Mouse (Mus musculus): ENCODE measurements around the gene Gm2a. TPM values are rescaled to one million over a fixed set of nuclear protein-coding genes. Genes with fewer than 3 reads are reported as not detected.
"Not testable (repeated sequence)": the region's sequence is repeated elsewhere in the genome, so short reads cannot be mapped to it uniquely, and the experiment has no call there.

Gene Gm2a
- total RNA-seq, 2 experiments from 2014 or later = 10.6 to 10.9 TPM

DNA sequence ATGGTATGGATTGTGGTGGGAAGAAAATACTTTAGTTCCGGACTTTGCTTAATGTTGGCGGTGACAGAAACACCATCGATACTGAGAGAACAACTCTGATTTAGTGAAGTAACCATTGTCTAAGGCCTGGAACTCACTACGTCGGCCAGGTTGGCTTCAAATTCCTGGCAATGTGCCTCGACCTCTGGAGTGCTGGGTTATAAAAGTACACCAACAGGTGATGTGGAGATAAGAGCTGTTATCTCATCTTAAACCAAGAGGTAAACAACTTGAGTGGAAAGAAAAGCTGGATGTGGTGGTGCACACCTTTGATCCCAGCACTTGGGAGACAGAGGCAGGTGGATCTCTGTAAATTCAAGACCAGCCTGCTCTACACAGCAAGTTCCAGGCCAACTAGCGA is 4.8 kb upstream of the Gm2a start:
- DNase-seq (ENCODE audit: low spot score) = no peak
- intact Hi-C loops (cut with DNase I) = no loop called here

DNA sequence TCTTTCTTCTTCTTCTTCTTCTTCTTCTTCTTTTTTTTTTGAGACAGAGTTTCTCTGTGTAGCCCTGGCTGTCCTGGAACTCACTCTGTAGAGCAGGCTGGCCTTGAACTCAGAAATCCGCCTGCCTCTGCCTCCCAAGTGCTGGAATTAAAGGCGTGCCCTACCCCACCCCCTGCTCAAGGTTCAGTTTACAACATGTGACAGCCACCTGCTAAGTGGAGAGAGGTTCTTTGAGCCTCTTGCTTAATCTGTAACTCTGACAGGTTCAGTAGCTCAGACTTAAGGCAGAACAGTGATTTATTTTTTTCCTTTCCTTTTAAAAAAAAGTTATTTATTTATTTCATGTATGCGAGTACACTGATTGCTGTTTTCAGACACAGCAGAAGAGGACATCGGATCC is 1.6 kb upstream of the Gm2a start:
- intact Hi-C loops (cut with DNase I); DNase-seq (ENCODE audit: low spot score): not testable (repeated sequence)

DNA sequence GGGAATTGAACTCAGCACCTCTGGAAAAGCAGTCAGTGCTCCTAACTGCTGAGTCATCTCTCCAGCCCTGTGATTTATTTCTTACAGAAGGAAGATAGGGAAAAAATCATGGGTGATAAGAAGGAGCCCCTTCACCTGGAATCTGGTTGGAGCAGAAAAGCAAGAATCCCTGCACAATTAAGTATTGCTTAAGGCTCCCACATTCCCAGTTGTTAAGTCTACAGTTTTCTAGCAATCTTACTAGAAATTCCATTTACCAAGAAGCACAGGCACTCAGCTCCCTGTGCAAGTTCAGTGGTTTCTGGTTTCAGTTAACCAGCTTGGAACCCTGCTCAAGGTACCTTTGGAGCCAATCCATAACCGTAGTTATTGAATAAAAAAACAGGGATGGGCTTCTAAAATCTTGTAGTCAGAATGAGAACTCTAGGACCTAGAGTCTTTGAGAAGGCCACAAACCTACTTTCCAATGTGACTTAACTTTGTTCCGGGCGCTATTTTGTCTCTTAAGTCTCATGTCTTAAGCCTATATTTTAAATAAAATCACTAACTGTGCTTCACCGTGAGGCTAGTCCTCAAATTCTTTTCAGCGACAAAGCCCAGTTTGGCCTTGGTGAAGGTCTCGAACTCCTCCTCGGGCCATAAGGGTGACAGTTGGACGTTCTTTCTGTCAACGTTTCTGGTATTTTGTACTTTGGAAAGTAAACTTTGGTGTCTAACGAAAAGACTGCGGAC is 1.0 kb upstream of the Gm2a start:
- intact Hi-C loops (cut with DNase I) = no loop called here
- no peak for DNase-seq (ENCODE audit: low spot score)

DNA sequence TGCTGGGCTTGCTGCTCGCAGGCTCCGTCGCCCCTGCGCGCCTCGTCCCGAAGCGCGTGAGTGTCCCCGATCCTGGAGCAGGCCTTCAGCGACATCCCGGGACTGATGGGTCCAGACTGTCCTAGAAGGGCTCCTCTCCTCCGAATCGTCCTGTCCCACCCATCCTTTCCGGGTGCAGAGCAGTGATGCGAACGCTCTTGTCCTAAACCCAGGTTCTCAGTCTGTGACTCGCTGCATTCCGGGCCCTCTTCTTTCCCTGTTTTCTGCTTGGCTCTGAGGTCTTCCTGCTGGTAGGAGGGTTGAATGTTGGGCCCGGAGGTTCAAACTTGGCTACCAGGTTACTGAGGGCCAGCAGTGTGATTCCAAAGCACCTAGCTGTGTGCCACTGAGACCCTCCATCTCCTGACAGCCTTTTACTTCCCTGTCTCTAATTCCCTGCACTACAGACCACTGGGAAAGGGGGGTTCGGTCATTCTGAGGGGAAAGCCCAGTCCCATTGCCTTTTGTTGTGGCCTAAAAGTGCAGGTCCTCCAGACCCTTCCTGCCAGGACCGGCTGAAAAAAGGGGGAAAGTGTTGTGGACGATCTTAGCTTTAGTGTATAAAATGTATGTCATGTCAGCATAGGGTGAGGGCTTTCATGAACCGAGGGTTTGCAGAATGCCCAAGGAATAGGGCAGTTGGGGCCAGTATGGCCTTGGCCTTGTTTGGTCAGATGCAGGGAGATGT is 437 bp downstream of the Gm2a start:
- intact Hi-C loops (cut with DNase I) = no loop called here
- no peak for DNase-seq (ENCODE audit: low spot score)

DNA sequence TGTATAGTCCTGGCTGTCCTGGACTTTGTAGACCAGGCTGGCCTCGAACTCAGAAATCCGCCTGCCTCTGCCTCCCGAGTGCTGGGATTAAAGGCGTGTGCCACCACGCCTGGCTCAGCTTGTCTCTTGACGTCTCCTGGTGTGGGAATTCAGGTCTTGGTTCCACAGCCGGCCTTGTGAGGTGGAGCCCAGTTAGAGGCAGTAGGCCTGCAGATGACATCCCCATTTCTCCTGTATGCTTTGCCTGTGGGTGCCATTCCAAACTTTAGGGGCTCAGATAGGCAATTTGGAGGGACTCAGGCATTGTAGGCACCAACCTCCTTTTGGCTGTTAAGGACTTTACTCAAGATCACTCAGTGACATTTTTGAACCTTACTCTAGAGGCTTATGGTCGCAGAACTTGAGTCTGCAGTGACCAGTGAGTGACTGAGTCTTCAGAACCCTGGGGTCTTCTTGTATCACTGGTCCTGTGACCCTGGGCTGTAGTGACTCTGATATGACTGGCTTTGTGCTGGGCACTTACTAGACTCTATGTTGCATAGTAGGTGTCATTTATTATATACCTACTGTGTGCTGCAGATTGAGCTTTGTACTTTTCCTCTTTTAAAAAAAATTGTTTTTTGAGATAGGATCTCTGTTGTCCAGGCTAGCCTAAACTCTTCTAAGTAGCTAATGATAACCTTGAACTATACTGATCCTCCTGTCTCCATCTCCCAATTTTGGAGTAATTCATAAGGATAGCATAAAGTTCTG is 1.3 kb downstream of the Gm2a start:
- no peak for DNase-seq (ENCODE audit: low spot score)
- intact Hi-C loops (cut with DNase I) = no loop called here

DNA sequence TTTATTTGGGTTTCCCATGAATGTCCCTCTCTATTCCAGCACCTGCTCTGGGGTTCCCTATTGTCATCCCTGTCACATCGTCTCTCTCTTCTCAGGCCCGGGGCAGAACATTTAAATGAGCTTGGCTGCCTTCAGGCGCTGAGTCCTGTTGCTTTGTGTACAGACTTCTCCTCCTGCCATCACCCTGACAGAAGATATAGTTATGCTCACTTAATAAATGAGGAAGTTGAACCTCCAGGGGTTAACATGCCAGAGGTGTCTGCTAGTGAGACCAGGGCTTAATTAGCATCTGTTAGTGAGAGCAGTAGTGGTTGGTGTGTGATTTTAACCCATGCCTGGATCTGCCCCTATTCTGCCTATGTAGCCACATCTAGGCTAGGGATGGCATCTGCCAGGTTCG is 2.0 kb downstream of the Gm2a start:
- DNase-seq (ENCODE audit: low spot score) = no peak
- intact Hi-C loops (cut with DNase I) = no loop called here

DNA sequence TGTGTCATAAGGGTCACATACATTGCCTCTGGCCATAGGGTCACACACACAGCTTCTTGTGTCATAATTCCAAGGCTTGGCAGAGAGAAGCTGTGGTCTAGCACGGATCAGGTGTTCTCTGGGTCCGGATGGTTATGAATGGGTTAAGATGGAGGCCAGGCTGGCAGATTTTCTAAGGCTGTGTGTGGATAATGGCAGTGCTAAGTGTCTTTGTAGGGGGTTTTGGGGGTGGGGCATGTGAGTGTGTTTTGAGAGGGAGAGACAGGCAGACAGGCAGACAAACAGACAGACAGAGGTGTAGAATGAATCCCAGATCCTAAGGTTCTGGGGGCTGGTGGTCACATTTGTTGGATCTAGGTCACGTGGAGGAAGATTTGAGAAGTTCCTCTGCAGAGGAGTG is 4.1 kb downstream of the Gm2a start:
- DNase-seq (ENCODE audit: low spot score) = no peak
- intact Hi-C loops (cut with DNase I) = no loop called here

DNA sequence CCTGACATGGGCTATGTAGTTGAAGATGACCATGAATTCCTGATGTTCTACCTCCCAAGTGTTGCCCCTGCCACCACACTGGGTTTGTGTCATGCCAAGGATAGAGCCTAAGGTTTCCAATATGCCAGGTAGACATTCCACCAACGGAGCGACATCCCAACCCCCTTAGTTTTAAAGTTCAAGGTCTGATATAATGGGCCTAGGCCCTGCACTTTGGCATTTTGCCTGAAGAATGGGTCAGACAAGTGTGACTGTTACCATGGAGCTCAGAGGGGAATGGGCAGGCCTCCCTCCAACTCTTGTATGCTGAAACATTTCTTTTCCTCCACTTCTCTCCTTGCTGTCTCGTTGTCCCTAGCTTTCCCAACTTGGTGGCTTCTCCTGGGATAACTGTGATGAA is 5.3 kb downstream of the Gm2a start:
- no peak for DNase-seq (ENCODE audit: low spot score)
- intact Hi-C loops (cut with DNase I) = no loop called here

DNA sequence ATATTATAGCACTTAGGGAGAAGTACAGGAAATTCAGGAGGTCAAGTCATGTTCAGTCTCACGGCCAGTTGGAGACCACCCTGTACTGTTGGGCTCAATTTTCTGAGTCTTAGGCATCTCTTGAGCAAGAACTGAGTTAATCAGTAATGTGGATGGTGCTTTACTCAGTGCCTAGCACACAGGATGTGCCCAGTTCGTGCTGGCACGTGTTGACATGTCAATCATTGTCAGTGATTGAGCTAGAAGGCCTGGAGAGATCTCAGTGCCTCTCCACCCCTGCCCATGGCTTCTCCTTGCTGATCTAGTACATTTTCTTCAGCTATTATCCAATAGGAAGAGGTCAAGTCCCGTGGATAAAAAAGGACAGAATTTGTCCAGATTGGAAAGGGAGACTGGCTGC is 7.5 kb downstream of the Gm2a start:
- no peak for DNase-seq (ENCODE audit: low spot score)
- intact Hi-C loops (cut with DNase I) = no loop called here

DNA sequence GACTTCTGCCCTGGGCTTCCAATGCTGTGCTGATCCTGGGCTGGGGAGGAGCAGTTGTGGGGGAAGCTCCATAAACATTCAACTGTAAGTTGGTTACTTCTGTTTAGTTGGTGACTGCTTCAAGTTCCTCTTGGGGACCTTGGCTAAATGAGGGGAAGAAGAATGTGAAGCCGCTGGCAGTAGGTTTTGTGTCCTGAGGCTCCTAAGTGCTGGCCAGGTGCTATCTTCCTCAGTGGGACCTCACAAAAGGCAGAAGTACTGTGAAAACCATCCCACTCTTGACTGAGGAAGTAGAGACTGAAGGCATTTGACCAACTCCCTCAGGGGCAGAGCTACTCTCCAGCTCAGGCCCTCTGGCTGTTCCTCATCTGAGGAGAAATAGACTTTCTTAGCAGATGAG is 8.7 kb downstream of the Gm2a start:
- DNase-seq (ENCODE audit: low spot score) = no peak
- intact Hi-C loops (cut with DNase I) = no loop called here

DNA sequence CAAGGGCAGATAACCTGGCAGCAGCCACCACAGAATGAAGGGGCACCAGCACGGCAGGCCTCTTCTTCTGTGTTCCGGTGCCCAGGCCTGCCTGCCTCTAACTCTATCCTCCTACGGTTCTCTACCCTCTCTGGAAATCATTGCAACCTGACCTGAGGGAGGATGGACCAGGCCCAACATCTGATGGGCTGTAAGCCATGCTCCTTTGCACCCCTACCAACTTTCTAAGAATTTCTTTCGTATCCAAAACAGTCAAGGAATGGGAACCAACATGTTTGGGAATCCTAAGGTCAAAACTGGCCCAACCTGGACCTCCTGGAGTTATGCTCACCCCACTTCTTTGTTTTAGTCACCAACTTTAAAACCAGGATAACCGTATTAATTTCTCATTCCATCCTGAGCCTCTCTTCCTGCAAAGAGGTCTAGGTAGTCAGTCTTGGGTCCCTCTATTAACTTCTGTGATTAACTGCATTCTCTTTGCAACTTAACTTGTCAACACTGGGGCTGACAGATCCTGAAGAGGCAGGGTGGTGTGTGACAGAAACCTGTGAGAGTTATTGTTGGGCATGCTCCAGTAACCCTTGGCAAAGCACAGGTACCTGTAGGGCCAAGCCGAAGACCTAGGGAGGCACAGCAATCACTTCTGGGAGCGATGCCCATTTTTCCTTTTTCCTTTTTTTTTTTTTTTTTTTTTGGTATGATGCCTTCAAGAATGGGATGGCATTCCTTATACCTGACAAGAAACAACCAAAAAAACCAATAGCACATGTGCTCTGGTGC is 11.8 kb downstream of the Gm2a start:
- DNase-seq (ENCODE audit: low spot score) = no peak
- intact Hi-C loops (cut with DNase I) = no loop called here

DNA sequence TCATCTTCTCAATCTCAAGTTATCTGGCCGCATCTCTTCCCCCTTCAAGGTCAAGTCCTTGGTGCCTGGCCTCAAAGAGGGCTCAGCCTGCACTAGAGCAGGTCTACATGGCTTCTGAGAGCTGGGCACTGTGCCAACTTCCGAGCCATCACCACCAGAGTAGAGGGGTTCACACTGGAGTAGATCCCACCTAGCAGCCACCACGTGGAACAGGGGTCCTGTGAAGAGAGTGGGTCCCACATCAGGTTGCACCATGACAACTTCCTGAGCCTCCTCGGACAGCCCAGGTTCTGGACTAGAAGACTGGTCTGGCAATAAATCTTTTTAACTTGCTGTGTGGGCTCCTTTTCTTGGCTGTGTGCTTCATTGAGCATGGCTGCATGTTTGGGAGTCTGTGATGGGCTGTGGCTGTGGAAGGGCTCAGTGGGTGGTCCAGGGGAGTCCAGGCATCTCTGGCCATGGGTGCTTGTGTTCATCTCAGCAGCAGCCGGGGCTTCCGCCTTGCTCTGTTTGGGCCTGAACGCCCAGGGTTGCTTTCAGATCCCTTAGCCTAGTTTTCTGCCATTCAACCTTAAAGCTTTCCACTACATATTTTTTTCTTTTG is 12.8 kb downstream of the Gm2a start:
- intact Hi-C loops (cut with DNase I) = no loop called here
- no peak for DNase-seq (ENCODE audit: low spot score)

DNA sequence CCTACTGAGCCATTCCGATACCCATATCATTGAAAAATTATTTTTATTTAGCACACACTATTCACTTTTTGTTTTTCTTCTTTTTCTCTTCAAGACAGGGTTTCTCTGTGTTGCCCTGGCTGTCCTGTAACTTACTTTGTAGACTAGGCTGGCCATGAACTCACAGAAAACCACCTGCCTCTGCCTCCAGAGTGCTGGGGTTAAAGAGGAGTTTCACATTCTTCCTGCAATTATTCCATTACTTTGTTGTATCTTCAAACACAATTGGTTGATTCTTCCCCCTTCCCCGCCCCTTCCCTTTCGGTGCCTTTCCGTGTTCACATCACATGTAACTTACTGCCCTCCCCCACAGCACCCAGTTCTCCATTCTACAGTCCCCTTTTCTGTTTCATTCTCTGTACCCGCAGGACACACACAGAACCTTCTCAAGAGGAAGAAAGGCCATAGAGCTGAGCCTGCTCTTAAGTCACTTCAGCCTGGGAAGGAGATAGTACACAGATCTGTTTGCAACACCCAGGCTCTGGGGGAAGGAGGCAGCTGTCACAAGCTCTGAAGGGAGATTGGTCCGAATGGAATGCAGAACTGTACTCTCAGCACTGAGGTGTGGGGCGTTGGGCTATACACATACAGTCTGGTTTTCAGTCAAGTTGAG is 15.4 kb downstream of the Gm2a start:
- intact Hi-C loops (cut with DNase I) = no loop called here
- DNase-seq (ENCODE audit: low spot score) = no peak

DNA sequence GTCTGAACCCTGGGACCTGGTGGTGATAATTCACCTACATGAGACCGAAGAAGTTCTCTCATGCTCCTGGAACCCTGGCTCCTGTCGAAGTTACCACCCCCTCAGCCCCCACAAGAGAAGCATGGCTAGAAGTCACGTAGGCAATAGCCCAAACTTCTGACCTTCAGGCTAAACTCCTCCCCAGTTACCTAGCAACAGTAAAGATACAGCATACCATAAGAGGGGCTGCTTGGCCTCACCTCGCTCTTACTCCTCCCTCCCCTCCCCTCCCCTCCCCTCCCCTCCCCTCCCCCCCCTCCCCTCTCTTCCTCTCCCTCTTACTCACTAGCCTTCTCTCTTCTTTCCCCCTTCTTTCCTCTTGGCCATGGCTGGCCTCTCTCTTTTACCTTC is 15.9 kb downstream of the Gm2a start:
- DNase-seq (ENCODE audit: low spot score); intact Hi-C loops (cut with DNase I): not testable (repeated sequence)

DNA sequence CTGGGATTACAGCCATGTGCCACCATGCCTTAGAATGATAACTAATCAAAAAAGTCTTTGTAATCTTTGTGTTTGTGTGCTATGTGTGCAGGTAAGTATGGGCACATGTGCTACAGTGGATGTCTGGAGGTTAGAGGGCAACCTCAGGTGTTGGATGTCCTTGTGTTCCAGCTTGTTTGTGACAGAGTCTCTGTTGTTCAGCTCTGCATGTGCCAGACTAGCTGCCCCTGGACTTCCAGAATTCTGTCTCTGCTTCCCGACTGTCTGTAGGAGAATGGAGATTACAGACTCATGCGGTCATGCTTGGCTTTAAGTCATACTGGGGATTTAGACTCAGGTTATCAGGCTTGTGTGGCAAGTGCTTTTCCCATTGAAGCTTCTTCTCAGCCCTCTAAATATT is 16.4 kb downstream of the Gm2a start:
- intact Hi-C loops (cut with DNase I) = no loop called here
- no peak for DNase-seq (ENCODE audit: low spot score)

DNA sequence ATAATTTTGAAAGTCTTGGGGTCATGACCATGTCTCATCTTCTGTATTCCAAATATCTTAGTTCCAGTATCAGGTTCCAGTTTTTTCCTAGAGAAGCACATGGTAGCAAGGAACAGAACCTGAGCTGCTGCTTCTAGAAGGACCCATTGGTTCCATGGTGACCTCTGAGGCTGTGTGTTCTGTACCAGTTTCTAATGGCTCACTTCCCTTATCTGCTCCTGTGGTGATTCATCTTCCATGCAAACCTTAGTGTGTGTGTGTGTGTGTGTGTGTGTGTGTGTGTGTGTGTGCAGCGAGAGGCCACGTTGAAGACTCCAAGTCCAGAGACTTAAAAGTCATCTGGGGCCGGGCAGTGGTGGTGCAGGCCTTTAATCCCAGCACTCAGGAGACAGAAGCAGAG is 18.1 kb downstream of the Gm2a start:
- DNase-seq (ENCODE audit: low spot score) = no peak
- intact Hi-C loops (cut with DNase I) = no loop called here

DNA sequence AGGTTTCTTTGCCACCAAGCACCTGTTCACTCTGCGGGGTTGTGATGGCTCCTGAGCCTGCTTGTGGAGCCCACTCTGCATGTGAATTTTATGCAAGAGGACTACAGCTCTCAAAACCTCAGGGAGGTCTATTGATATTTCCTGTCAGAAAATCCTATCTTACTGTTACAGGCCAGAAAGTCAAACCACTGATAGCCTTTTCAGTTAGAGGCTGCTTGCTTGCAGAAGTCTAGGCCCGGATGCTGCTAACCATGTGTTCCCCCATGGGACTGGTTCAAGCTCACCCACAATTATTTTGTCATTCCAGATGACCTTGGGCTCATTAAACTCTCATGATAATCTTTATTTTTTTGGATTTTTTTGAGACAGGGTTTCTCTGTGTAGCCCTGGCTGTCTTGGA is 19.1 kb downstream of the Gm2a start:
- DNase-seq (ENCODE audit: low spot score) = no peak
- intact Hi-C loops (cut with DNase I) = no loop called here

DNA sequence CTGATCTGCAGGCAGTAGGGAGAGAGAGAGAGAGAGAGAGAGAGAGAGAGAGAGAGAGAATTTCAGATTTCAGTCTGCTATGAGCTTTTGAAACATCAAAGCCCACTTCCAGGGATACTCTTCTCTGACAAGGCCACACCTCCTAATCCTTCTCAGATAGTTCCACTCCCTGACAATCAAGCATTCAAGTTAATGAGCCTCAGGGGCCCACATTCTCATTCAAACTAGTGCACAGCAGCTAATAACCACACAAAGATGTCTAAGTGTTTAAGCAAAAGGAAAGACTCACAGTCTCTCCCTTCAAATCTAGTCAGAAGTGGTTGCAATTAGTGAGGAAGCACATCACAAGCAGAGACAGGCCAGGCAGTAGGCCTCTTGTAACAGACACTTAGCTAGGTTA is 22.4 kb downstream of the Gm2a start:
- intact Hi-C loops (cut with DNase I) = no loop called here
- no peak for DNase-seq (ENCODE audit: low spot score)

DNA sequence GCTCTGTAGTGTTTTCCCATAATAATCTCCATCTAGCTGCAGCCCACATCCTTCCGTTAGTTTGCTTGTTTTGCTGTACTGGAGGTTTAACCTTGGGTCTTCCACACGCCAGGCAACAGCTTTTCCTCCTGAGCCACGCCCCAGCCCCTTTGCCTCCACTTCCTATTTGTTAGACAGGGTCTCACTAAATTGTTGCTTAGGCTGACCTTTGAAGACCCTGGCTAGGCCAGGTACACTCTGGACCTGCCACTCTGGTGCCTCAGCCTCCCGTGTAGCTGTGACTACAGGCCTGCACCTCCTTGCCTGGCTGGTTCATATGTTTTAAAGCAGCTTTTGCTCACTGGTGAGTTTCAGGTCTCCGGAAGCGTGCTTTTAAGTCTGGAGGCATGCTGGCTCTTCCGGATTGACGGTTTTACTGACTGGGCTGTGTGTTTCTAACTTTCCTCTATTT is 22.9 kb downstream of the Gm2a start:
- intact Hi-C loops (cut with DNase I) = no loop called here
- no peak for DNase-seq (ENCODE audit: low spot score)
